Mouse (Mus musculus): Measurements from ENCODE around the gene A030014E15Rik. TPM values are rescaled to one million over a fixed set of nuclear protein-coding genes. Genes with fewer than 3 reads are reported as not detected.

The A030014E15Rik gene
- 1 to 10 TPM in 1 of 2 experiments, under 1 TPM in 1; 0.99 to 1.3 TPM for total RNA-seq (2023)

DNA sequence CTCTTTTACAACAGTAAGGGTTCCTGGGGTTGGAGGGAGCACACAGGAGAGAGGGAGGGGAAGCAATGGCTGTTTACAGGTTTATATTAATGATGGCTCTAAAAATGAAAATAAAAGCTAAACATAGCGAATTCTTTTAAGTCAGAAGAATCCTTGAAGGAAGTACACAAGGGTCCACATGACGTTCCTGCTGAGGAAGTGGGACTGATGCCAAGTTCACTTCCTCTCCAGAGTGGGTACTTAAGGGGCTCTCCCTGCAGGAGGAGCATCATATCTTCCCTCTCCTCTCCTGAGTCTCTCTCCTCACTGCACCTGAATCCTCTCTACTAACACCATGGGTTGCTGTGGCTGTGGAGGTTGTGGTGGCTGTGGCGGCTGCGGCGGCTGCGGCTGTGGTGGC lies at the start of gene A030014E15Rik:
Gene A030014E15Rik (plus strand): TSS at position 268 of the 400 bp plus-strand sequence.

GRCm38 (mm10) chr1:82913025-82913424 lies 11.7 kb upstream of the A030014E15Rik start, which contains the start of gene A030005L19Rik:
TSS of gene A030005L19Rik (plus strand) at chr1:82913325.

GRCm38 (mm10) chr1:82931326-82931725 lies 6.6 kb downstream of the A030014E15Rik start, which contains the start of gene Gm6217:
TSS of gene Gm6217 (minus strand) at chr1:82931399.

GRCm38 (mm10) chr1:82943295-82943694 lies 18.6 kb downstream of the A030014E15Rik start, which contains the start of gene A030003K21Rik:
TSS of gene A030003K21Rik (minus strand) at chr1:82943388.

DNA sequence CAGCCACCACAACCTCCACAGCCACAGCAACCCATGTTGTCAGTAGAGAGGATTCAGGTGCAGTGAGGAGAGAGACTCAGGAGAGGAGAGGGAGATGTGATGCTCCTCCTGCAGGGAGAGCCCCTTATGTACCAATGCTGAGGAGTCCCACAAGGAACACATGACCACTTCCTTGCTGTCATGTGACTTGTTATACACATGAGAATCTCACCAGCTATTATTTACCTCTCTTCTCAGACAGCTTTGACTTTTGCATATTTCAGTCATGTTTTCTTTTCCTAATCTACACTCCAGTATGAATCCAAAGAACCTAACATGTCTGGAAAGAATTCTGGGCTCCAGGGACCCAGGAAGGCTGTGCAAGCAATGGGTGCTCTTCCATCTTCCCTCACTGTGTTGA lies 31.2 kb downstream of the A030014E15Rik start, which contains the start of gene Gm7544:
Gene Gm7544 (minus strand): TSS at position 101 of the 400 bp plus-strand sequence.

GRCm38 (mm10) chr1:82959870-82960385 lies 35.2 kb downstream of the A030014E15Rik start, which contains the start of gene Gm47955:
TSS of gene Gm47955 (plus strand) at chr1:82960286.

Other genes starting within 250 kb of the A030014E15Rik start
- 100 to 1,000 TPM; 105 to 108 TPM for gene Mff, start 200.0 kb upstream of the A030014E15Rik start, total RNA-seq (2023)
- gene Tm4sf20, start 156.5 kb upstream of the A030014E15Rik start, total RNA-seq (2023) = not detected
- not detected for gene Gm47791, start 153.7 kb upstream of the A030014E15Rik start, total RNA-seq (2023)
- 100 to 1,000 TPM in 1 of 2 experiments, 10 to 100 TPM in 1; 88.6 to 101 TPM for gene Agfg1, start 85.4 kb upstream of the A030014E15Rik start, total RNA-seq (2023)
- 1 to 10 TPM; 6.3 to 7.3 TPM for gene A030005L19Rik, start 11.6 kb upstream of the A030014E15Rik start, total RNA-seq (2023)
- gene Gm6217, start 6.5 kb downstream of the A030014E15Rik start, total RNA-seq (2023) = not detected
- not detected for gene A030003K21Rik, start 18.5 kb downstream of the A030014E15Rik start, total RNA-seq (2023)
- gene Gm7544, start 31.1 kb downstream of the A030014E15Rik start, total RNA-seq (2023) = not detected
- not detected for gene Gm47955, start 35.4 kb downstream of the A030014E15Rik start, total RNA-seq (2023)
- not detected for gene Gm47959, start 75.6 kb downstream of the A030014E15Rik start, total RNA-seq (2023)
- not detected for gene Slc19a3, start 113.5 kb downstream of the A030014E15Rik start, total RNA-seq (2023)
- not detected for gene Krtap28-10, start 117.6 kb downstream of the A030014E15Rik start, total RNA-seq (2023)
- gene Gm47969, start 120.0 kb downstream of the A030014E15Rik start, total RNA-seq (2023) = not detected
- gene A030005K14Rik, start 134.5 kb downstream of the A030014E15Rik start, total RNA-seq (2023) = not detected
- not detected for gene Krtap28-13, start 136.0 kb downstream of the A030014E15Rik start, total RNA-seq (2023)
- gene Ccl20, start 191.8 kb downstream of the A030014E15Rik start, total RNA-seq (2023) = not detected
- gene Daw1, start 234.8 kb downstream of the A030014E15Rik start, total RNA-seq (2023) = not detected

Measured in T-cell, adult 66 days (primary cell).